Mouse (Mus musculus) small intestine, adult 2 months (tissue): ENCODE results near the gene Fto. TPM values are rescaled to one million over a fixed set of nuclear protein-coding genes. Genes with fewer than 3 reads are reported as not detected.

Experiments used
- H3K27ac ChIP-seq: fragments of 200-500 bp; 2 replicates; pipeline ENCODE4 v1.5.1; 2012; ENCODE audit warnings: low read depth, low read length, control low read depth, inconsistent platforms; ENCODE audit not compliant: insufficient read depth
- H3K27me3 ChIP-seq: fragments of 200-500 bp; 2 replicates; pipeline ENCODE4 v1.6.1; 2012; ENCODE audit warnings: mild to moderate bottlenecking, moderate library complexity, low read length, inconsistent platforms; ENCODE audit not compliant: control insufficient read depth, insufficient read depth
- H3K36me3 ChIP-seq: fragments of 200-500 bp; 2 replicates; pipeline ENCODE4 v1.6.1; 2012; ENCODE audit warnings: mild to moderate bottlenecking, low read length, control low read depth, inconsistent platforms; ENCODE audit not compliant: control insufficient read depth, insufficient read depth
- H3K4me1 ChIP-seq: fragments of 200-500 bp; 2 replicates; pipeline ENCODE4 v1.6.1; 2012; ENCODE audit warnings: low read length, inconsistent platforms, mixed read lengths; ENCODE audit not compliant: control insufficient read depth, insufficient read depth, insufficient read length
- H3K4me3 ChIP-seq: fragments of 200-500 bp; 2 replicates; pipeline ENCODE4 v1.5.1; 2012; ENCODE audit warnings: low read depth, mild to moderate bottlenecking, control low read depth, inconsistent platforms, low read length, moderate library complexity
- CTCF ChIP-seq: fragments of 200-500 bp; IDR thresholded peaks from 2 replicates; pipeline ENCODE4 v1.5.1; 2012; ENCODE audit warnings: low read depth, mild to moderate bottlenecking, control low read depth, inconsistent platforms, low read length, moderate library complexity, mixed read lengths; ENCODE audit not compliant: insufficient replicate concordance, insufficient read length; ENCODE audit errors: extremely low read depth
- POLR2A ChIP-seq: fragments of 200-500 bp; IDR thresholded peaks from 2 replicates; pipeline ENCODE4 v1.6.1; 2012; ENCODE audit warnings: low read depth, mild to moderate bottlenecking, control low read depth, inconsistent platforms, low read length, moderate library complexity
- WGBS: fragments of 180-500 bp; shearing (Covaris S2); methylation state at CpG from one replicate; pipeline ENCODE4 v1.1.7; 2018; 5-methylcytosine and 5-hydroxymethylcytosine counted together
- polyA plus RNA-seq: library from polyadenylated mRNA; depleted of rRNA; stranded (reverse); fragments of >200 nt; gene quantifications from 2 replicates; pipeline ENCODE4 v1.2.3, GENCODE M21; 2012

Fto gene
- polyA plus RNA-seq, 1 experiment, result 7.3 TPM

- WGBS, result 53% methylated on average over 6 of the region's 6 CpGs
- peaks cover 30% of the 10 kb centered on the region for H3K4me1 ChIP-seq
- no peak overlapping the region for H3K4me3 ChIP-seq
- no peaks in the 10 kb centered on the region for H3K36me3 ChIP-seq
- H3K27me3 ChIP-seq, result no peaks in the 10 kb centered on the region
- no peak overlapping the region for H3K27ac ChIP-seq
- TF ChIP-seq CTCF (no peak), POLR2A (no peak)
Observed at GRCm38 (mm10) chr8:91506682-91507257, 193.4 kb downstream of the Fto start.

DNA sequence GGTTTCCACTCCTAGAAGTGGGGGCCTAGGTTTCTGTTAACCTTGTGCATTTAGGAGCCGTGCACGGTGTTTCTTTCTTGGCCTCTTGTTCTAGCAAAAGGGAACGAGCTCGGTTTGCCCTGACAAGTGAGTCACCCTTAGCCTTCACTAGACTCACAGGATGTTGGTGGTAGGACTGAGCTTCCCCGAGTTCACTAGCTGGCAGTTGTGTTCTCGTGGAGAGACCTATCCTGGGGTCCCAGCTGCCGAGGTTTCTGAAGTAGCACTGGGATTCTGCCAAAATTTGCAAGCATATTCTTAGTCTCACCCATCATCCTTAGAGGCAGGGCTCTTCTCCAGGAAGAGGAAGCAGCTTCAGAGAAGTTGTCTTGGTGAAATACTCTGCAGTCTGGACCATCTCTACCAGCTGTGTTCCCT is 194.4 kb downstream of the Fto start:
- no peaks in the 10 kb centered on the region for H3K36me3 ChIP-seq
- no peak overlapping the region for H3K4me3 ChIP-seq
- no peaks in the 10 kb centered on the region for H3K27me3 ChIP-seq
- no peak overlapping the region for H3K27ac ChIP-seq
- WGBS, result 61% methylated on average over 7 of the region's 7 CpGs
- H3K4me1 ChIP-seq, result peaks cover 30% of the 10 kb centered on the region
- TF ChIP-seq CTCF, result no peak
- TF ChIP-seq POLR2A, result no peak

DNA sequence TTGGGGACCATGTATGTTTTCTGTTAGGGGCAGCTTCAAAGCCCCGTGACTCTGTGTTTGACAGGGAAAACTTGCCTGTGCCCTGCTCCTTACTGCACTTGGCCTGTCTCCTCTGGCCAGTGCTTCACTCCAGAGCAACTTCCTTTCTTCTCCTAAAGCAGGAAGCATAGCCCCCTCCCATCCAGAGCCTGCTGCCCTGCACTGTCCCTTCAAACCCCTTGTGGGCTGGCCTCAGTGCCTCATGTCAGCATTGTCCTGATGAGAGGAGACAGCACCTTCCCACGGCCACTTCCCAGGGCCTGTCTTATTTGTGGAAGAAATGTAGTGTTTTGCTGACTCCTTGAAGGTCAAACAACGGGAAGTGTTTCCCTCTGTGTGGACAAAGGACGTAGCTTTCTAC is 195.0 kb downstream of the Fto start:
- Histone ChIP-seq H3K27ac (no peak overlapping the region), H3K4me3 (no peak overlapping the region), H3K27me3 (no peaks in the 10 kb centered on the region), H3K4me1 (peaks cover 30% of the 10 kb centered on the region), H3K36me3 (no peaks in the 10 kb centered on the region)
- no peak for TF ChIP-seq POLR2A
- 86% methylated on average over 4 of the region's 4 CpGs for WGBS

GRCm38 (mm10) chr8:91509206-91509899 is 196.0 kb downstream of the Fto start:
- peaks cover 27% of the 10 kb centered on the region for H3K4me1 ChIP-seq
- no peak for TF ChIP-seq POLR2A
- TF ChIP-seq CTCF, result no peak
- WGBS, result 91% methylated on average over 8 of the region's 8 CpGs
- H3K36me3 ChIP-seq, result no peaks in the 10 kb centered on the region
- H3K27me3 ChIP-seq, result no peaks in the 10 kb centered on the region
- no peak overlapping the region for H3K27ac ChIP-seq
- no peak overlapping the region for H3K4me3 ChIP-seq

- Histone ChIP-seq H3K27ac (no peak overlapping the region), H3K4me3 (no peak overlapping the region), H3K4me1 (peaks cover 22% of the 10 kb centered on the region), H3K27me3 (no peaks in the 10 kb centered on the region), H3K36me3 (no peaks in the 10 kb centered on the region)
- no peak for TF ChIP-seq CTCF
- TF ChIP-seq POLR2A, result no peak
- WGBS, result 80% methylated on average over 6 of the region's 6 CpGs
Observed at GRCm38 (mm10) chr8:91509900-91510260, 196.6 kb downstream of the Fto start.

- Histone ChIP-seq H3K36me3 (no peaks in the 10 kb centered on the region), H3K4me1 (peaks cover 16% of the 10 kb centered on the region), H3K4me3 (no peak overlapping the region), H3K27ac (no peak overlapping the region), H3K27me3 (no peaks in the 10 kb centered on the region)
- WGBS, result 78% methylated on average over 5 of the region's 5 CpGs
- no peak for TF ChIP-seq CTCF
- no peak for TF ChIP-seq POLR2A
Observed at GRCm38 (mm10) chr8:91510716-91511115, 197.4 kb downstream of the Fto start.

- Histone ChIP-seq H3K4me1 (peaks cover 6% of the 10 kb centered on the region), H3K27ac (no peak overlapping the region), H3K36me3 (no peaks in the 10 kb centered on the region), H3K4me3 (no peak overlapping the region), H3K27me3 (no peaks in the 10 kb centered on the region)
- TF ChIP-seq POLR2A (no peak), CTCF (no peak)
- WGBS, result 86% methylated on average over 4 of the region's 4 CpGs
Observed at GRCm38 (mm10) chr8:91511943-91512342, 198.6 kb downstream of the Fto start.
